26 mouse cellular contexts compared by ENCODE assay signal in genomic region chr11:34424546-34424945, GRCm38 (mm10).
"Had no signal": no experiment of that assay in that cellular context is flagged by ENCODE, and none has a peak within 500 bp of the region (broad histone marks: within the 10 kb centered on the region; RNA-seq: fewer than 3 reads in every experiment).

No protein-coding gene starts in this region.

- H3K9me3 ChIP-seq: limb, embryonic 12.5 days; limb, embryonic 15.5 days; lung, embryonic 15.5 days; megakaryocyte, embryonic 14.5 days; midbrain, embryonic 10.5 days; neural tube, embryonic 13.5 days; stomach, embryonic 15.5 days had no signal

- H3K27me3 ChIP-seq: limb, embryonic 12.5 days; limb, embryonic 15.5 days; lung, embryonic 15.5 days; megakaryocyte, embryonic 14.5 days; midbrain, embryonic 13.5 days; neural tube, embryonic 13.5 days; stomach, embryonic 15.5 days had no signal

- H3K4me3 ChIP-seq: layer of hippocampus, adult 2 months; left cerebral cortex, adult 2 months; limb, embryonic 12.5 days; limb, embryonic 15.5 days; lung, embryonic 15.5 days; megakaryocyte, embryonic 14.5 days; midbrain, embryonic 10.5 days; midbrain, embryonic 13.5 days; myocyte; neural tube, embryonic 13.5 days; stomach, embryonic 15.5 days had no signal

- H3K36me3 ChIP-seq: limb, embryonic 12.5 days; limb, embryonic 15.5 days; lung, embryonic 15.5 days; midbrain, embryonic 10.5 days; midbrain, embryonic 13.5 days; neural tube, embryonic 13.5 days; stomach, embryonic 15.5 days had no signal

- H3K4me1 ChIP-seq: limb, embryonic 12.5 days; limb, embryonic 15.5 days; lung, embryonic 15.5 days; megakaryocyte, embryonic 14.5 days; midbrain, embryonic 13.5 days; neural tube, embryonic 13.5 days; stomach, embryonic 15.5 days had no signal

- ATAC-seq: inflammation-experienced regulatory T-cells, adult 6 months; intestine, embryonic 16.5 days; midbrain, embryonic 13.5 days; midbrain, embryonic 16.5 days had no signal

- H3K27ac ChIP-seq: layer of hippocampus, adult 2 months; left cerebral cortex, adult 2 months; limb, embryonic 12.5 days; limb, embryonic 15.5 days; liver, embryonic 14.5 days; lung, embryonic 15.5 days; midbrain, embryonic 10.5 days; midbrain, embryonic 13.5 days; neural tube, embryonic 13.5 days; stomach, embryonic 15.5 days had no signal

- DNase-seq: layer of hippocampus, adult 9-11 months; layer of hippocampus, postnatal 36 days; left cerebral cortex, postnatal 4 days; lung, adult 18-20 months; lung, postnatal 10 days; lung, postnatal 36 days; retina, postnatal 1 day; right cerebral cortex, postnatal 25 days; spleen, adult 18-20 months; thymus, postnatal 25 days had no signal

- H3K4me2 ChIP-seq: limb, embryonic 12.5 days; limb, embryonic 15.5 days; liver, embryonic 11.5 days; lung, embryonic 15.5 days; midbrain, embryonic 13.5 days; neural tube, embryonic 13.5 days; stomach, embryonic 15.5 days had no signal

- H3K9ac ChIP-seq: limb, embryonic 12.5 days; limb, embryonic 15.5 days; liver, embryonic 14.5 days; lung, embryonic 15.5 days; midbrain, embryonic 13.5 days; neural tube, embryonic 13.5 days; stomach, embryonic 15.5 days had no signal
